Mouse (Mus musculus): Measurements from ENCODE around the gene Zfp362. TPM values are rescaled to one million over a fixed set of nuclear protein-coding genes. Genes with fewer than 3 reads are reported as not detected.

Zfp362 gene
- polyA plus RNA-seq, 1 experiment from 2014 or later: 12.9 TPM

DNA sequence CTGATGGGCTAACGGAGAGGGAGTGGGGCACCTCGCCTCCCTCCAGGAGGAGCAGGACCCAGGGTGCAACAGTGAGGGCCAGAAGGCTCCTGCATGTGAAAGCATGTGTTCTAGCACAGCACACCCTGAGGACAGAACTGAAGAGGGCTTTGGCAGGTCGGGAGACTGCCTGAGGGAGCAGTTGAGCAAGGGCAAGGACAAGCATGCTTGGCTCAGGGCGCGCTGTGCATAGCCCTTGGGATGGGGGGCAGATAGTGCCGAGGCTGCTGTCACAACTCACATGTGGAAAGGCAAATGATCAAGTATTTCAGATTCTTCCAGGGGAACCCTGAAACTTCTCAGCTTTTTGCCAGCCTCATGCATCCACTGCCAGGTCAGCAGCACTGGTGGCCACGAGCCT lies 57.5 kb downstream of the Zfp362 start:
- H3K27ac ChIP-seq (ENCODE audit: low read depth, low read length): no peak overlapping the region
- WGBS: 94% methylated on average over 7 of the region's 7 CpGs
- no peak overlapping the region for H3K9ac ChIP-seq (ENCODE audit: low read depth, low read length)
- H3K4me3 ChIP-seq (ENCODE audit: low read depth, low read length): no peak overlapping the region
- TF ChIP-seq CTCF (IDR thresholded peaks at IDR 0.05; ENCODE audit: low read depth): no peak
- no peaks in the 10 kb centered on the region for H3K9me3 ChIP-seq (ENCODE audit: control insufficient read depth)
- H3K36me3 ChIP-seq (ENCODE audit: control insufficient read depth, insufficient read depth): peaks cover 92% of the 10 kb centered on the region
- no peaks in the 10 kb centered on the region for H3K4me1 ChIP-seq (replicated peaks; ENCODE audit: control insufficient read depth, insufficient read depth, low read length)
- no peak overlapping the region for H3K4me2 ChIP-seq (replicated peaks; ENCODE audit: low read depth)
- no peak for ATAC-seq
- H3K27me3 ChIP-seq (replicated peaks; ENCODE audit: control insufficient read depth, insufficient read depth, low read length): no peaks in the 10 kb centered on the region

DNA sequence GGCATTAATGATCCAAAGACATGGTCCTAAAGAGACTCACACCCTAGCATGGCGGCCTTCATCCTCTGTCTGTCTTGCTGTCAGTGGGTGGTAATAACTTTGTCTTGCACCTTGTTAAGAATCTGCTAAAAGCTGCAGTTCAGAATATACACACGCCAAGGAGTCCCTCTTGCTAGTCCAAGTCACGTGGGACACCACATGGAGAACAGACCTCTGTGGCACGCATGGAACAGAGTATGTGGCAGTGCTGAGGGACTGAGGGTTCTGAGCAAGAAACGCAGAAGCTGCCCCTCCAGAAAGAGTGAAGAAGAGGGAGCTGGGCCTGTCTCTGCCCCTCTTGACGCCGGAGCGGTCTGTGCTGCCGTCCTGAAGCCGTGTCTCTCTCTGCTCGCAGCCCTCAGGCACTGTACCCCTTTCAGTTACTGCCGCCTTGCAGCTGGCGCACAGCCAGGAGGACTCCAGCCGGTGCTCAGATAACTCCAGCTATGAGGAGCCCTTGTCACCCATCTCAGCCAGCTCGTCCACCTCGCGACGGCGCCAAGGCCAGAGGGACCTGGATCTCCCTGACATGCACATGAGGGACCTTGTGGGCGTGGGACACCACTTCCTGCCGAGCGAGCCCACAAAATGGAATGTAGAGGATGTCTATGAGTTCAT lies 58.1 kb downstream of the Zfp362 start:
- H3K9me3 ChIP-seq (ENCODE audit: control insufficient read depth): no peaks in the 10 kb centered on the region
- H3K4me1 ChIP-seq (replicated peaks; ENCODE audit: control insufficient read depth, insufficient read depth, low read length): no peaks in the 10 kb centered on the region
- H3K27me3 ChIP-seq (replicated peaks; ENCODE audit: control insufficient read depth, insufficient read depth, low read length): no peaks in the 10 kb centered on the region
- H3K36me3 ChIP-seq (ENCODE audit: control insufficient read depth, insufficient read depth): peaks cover 92% of the 10 kb centered on the region
- no peak for ATAC-seq
- no peak overlapping the region; the same call in 1 of the 2 replicates for H3K27ac ChIP-seq (ENCODE audit: low read depth, low read length)
- 75% methylated on average over 22 of the region's 22 CpGs for WGBS
- TF ChIP-seq CTCF (IDR thresholded peaks at IDR 0.05; ENCODE audit: low read depth): no peak
- H3K4me3 ChIP-seq (ENCODE audit: low read depth, low read length): no peak overlapping the region
- no peak overlapping the region for H3K4me2 ChIP-seq (replicated peaks; ENCODE audit: low read depth)
- H3K9ac ChIP-seq (ENCODE audit: low read depth, low read length): no peak overlapping the region

DNA sequence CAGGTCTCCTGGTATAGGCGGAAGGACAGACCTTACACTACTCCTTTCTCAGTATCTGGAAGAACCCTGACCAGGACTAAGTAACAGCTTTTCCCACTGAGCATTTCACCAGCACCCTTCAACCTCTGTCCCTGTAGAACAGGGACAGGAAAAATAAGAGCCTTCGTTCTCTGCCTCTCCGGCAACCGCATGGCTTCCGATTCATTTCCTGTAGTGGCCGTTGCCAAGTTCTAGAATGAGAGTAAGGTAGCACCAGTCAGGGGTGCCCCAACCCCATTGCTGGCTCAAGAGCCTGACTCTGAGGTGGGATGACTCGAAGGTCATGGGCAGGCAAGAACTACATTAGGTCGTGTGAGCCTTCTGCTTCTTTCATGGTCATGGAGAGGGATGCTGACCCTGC lies 60.7 kb downstream of the Zfp362 start:
- Histone ChIP-seq H3K27me3 (replicated peaks; ENCODE audit: control insufficient read depth, insufficient read depth, low read length) (no peaks in the 10 kb centered on the region), H3K27ac (ENCODE audit: low read depth, low read length) (no peak overlapping the region), H3K9ac (ENCODE audit: low read depth, low read length) (no peak overlapping the region), H3K4me2 (replicated peaks; ENCODE audit: low read depth) (no peak overlapping the region), H3K9me3 (ENCODE audit: control insufficient read depth) (no peaks in the 10 kb centered on the region), H3K36me3 (ENCODE audit: control insufficient read depth, insufficient read depth) (peaks cover 70% of the 10 kb centered on the region), H3K4me1 (replicated peaks; ENCODE audit: control insufficient read depth, insufficient read depth, low read length) (no peaks in the 10 kb centered on the region), H3K4me3 (ENCODE audit: low read depth, low read length) (no peak overlapping the region)
- no peak for TF ChIP-seq CTCF (IDR thresholded peaks at IDR 0.05; ENCODE audit: low read depth)
- 89% methylated on average over 8 of the region's 8 CpGs for WGBS
- ATAC-seq: no peak

DNA sequence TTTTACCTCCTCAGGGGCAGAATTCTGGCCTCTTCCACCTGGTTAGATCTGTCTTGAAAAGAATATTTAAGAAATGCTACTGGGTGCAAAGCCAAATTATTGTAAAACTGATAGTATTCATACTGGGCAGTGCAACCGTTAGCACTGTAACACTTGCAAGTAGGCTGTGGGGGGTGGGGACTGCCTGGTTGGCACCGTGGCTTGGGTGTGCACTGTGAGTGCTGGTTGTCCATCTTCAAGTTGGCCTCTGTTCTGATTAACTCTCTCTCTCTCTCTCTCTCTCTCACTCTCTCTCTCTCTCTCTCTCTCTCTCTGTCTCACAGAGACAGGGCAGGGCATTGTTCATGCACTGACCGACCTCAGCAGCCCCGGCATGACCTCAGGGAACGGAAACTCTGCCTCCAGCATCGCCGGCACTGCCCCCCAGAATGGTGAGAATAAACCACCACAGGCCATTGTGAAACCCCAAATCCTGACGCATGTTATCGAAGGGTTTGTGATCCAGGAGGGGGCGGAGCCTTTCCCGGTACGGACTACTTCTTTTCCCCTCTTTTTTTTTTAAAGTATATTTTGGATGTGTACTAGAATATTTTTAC lies 62.7 kb downstream of the Zfp362 start:
- no peak for TF ChIP-seq CTCF (IDR thresholded peaks at IDR 0.05; ENCODE audit: low read depth)
- Histone ChIP-seq H3K9ac (ENCODE audit: low read depth, low read length) (no peak overlapping the region), H3K4me2 (replicated peaks; ENCODE audit: low read depth) (no peak overlapping the region), H3K4me3 (ENCODE audit: low read depth, low read length) (no peak overlapping the region), H3K4me1 (replicated peaks; ENCODE audit: control insufficient read depth, insufficient read depth, low read length) (no peaks in the 10 kb centered on the region), H3K9me3 (ENCODE audit: control insufficient read depth) (no peaks in the 10 kb centered on the region), H3K27ac (ENCODE audit: low read depth, low read length) (no peak overlapping the region), H3K27me3 (replicated peaks; ENCODE audit: control insufficient read depth, insufficient read depth, low read length) (no peaks in the 10 kb centered on the region), H3K36me3 (ENCODE audit: control insufficient read depth, insufficient read depth) (peaks cover 52% of the 10 kb centered on the region)
- 82% methylated on average over 12 of the region's 12 CpGs for WGBS
- no peak for ATAC-seq

DNA sequence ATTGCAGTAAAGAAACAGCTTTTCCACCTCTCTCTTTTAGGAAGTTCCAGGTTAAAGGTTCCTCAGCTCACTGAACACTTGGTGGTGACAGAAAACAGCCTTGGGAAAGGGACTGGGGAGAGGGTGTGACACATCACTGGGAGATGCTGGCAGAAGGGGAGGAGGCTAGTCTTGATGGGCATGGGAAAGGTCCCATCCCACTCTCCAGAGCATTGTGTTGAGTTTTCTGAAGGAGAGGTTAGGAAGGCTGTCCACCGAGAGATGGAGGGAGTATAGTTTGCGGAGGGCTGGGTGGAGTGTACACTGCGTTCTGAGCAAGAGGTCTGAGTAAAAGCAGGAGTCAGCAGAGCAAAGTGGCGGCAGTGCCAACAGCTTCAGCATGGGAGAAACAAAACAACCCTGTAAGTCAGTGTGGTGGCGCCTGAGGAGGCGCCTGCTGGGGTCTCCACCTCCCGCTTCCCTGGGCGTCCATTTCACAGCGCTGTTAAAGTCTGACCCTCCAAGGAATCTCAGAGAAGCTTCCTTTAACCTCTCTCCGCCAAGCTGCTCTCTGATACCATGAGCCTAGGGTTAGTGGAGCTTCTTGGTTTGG lies 63.4 kb downstream of the Zfp362 start:
- WGBS: 72% methylated on average over 10 of the region's 10 CpGs

GRCm38 (mm10) chr4:128741906-128742305 lies 63.9 kb downstream of the Zfp362 start:
- Histone ChIP-seq H3K4me2 (replicated peaks; ENCODE audit: low read depth) (no peak overlapping the region), H3K9me3 (ENCODE audit: control insufficient read depth) (no peaks in the 10 kb centered on the region), H3K9ac (ENCODE audit: low read depth, low read length) (no peak overlapping the region), H3K27me3 (replicated peaks; ENCODE audit: control insufficient read depth, insufficient read depth, low read length) (no peaks in the 10 kb centered on the region), H3K27ac (ENCODE audit: low read depth, low read length) (no peak overlapping the region), H3K4me3 (ENCODE audit: low read depth, low read length) (no peak overlapping the region), H3K36me3 (ENCODE audit: control insufficient read depth, insufficient read depth) (peaks cover 39% of the 10 kb centered on the region), H3K4me1 (replicated peaks; ENCODE audit: control insufficient read depth, insufficient read depth, low read length) (no peaks in the 10 kb centered on the region)
- no peak for TF ChIP-seq CTCF (IDR thresholded peaks at IDR 0.05; ENCODE audit: low read depth)
- 51% methylated on average over 5 of the region's 5 CpGs for WGBS
- ATAC-seq: no peak

More for the DNA sequence above, 63.4 kb downstream of the Zfp362 start:
- TF ChIP-seq CTCF (IDR thresholded peaks at IDR 0.05; ENCODE audit: low read depth): no peak
- Histone ChIP-seq H3K27me3 (replicated peaks; ENCODE audit: control insufficient read depth, insufficient read depth, low read length) (no peaks in the 10 kb centered on the region), H3K36me3 (ENCODE audit: control insufficient read depth, insufficient read depth) (peaks cover 45% of the 10 kb centered on the region), H3K9ac (ENCODE audit: low read depth, low read length) (no peak overlapping the region), H3K4me2 (replicated peaks; ENCODE audit: low read depth) (no peak overlapping the region), H3K27ac (ENCODE audit: low read depth, low read length) (no peak overlapping the region), H3K9me3 (ENCODE audit: control insufficient read depth) (no peaks in the 10 kb centered on the region), H3K4me1 (replicated peaks; ENCODE audit: control insufficient read depth, insufficient read depth, low read length) (no peaks in the 10 kb centered on the region), H3K4me3 (ENCODE audit: low read depth, low read length) (no peak overlapping the region)
- no peak for ATAC-seq

Measured in intestine, postnatal 0 days (tissue).